Mouse (Mus musculus) neural tube, embryonic 12.5 days (tissue): Measurements from ENCODE around the gene Gadd45g. TPM values are rescaled to one million over a fixed set of nuclear protein-coding genes. Genes with fewer than 3 reads are reported as not detected.
"Not testable (repeated sequence)": the region's sequence is repeated elsewhere in the genome, so short reads cannot be mapped to it uniquely, and the experiment has no call there.

Experiments used
- ATAC-seq: fragments of 200-750 bp; cut with Nextera tagmentation; 2 replicates; pipeline ENCODE4 v1.8.0; 2017; ENCODE audit warnings: low read depth, mild to moderate bottlenecking, moderate TSS enrichment, moderate library complexity; ENCODE audit not compliant: low FRiP score
- H3K27ac ChIP-seq: fragments of 300-500 bp; sonication (generic); 2 replicates; pipeline ENCODE4 v1.5.1; 2016
- H3K27me3 ChIP-seq: fragments of 300-500 bp; sonication (generic); replicated peaks from 2 replicates; pipeline ENCODE4 v1.6.1; 2016; ENCODE audit warnings: mild to moderate bottlenecking
- H3K36me3 ChIP-seq: fragments of 300-500 bp; sonication (generic); 2 replicates; pipeline ENCODE4 v1.6.1; 2016; ENCODE audit warnings: mild to moderate bottlenecking
- H3K4me1 ChIP-seq: fragments of 300-500 bp; sonication (generic); 2 replicates; pipeline ENCODE4 v1.6.1; 2016
- H3K4me2 ChIP-seq: fragments of 300-500 bp; sonication (generic); replicated peaks from 2 replicates; pipeline ENCODE4 v1.6.1; 2016; ENCODE audit warnings: mild to moderate bottlenecking
- H3K4me3 ChIP-seq: fragments of 300-500 bp; sonication (generic); 2 replicates; pipeline ENCODE4 v1.5.1; 2016
- H3K9ac ChIP-seq: fragments of 300-500 bp; sonication (generic); 2 replicates; pipeline ENCODE4 v1.6.1; 2016; ENCODE audit warnings: mild to moderate bottlenecking
- H3K9me3 ChIP-seq: fragments of 300-500 bp; sonication (generic); 2 replicates; pipeline ENCODE4 v1.6.1; 2016; ENCODE audit warnings: mild to moderate bottlenecking
- WGBS: fragments of 180-500 bp; shearing (Covaris S2); methylation state at CpG from one replicate; pipeline ENCODE4 v1.1.7; 2016; 5-methylcytosine and 5-hydroxymethylcytosine counted together
- polyA plus RNA-seq: library from polyadenylated mRNA; unstranded; fragments of >200 nt; fragmentation: Nextera tagmentation; extraction: Ambion mirVana; gene quantifications from 2 replicates; pipeline ENCODE4 v1.2.1, GENCODE M21; 2016

The Gadd45g gene
- polyA plus RNA-seq, 1 experiment from 2014 or later, result 261 TPM

DNA sequence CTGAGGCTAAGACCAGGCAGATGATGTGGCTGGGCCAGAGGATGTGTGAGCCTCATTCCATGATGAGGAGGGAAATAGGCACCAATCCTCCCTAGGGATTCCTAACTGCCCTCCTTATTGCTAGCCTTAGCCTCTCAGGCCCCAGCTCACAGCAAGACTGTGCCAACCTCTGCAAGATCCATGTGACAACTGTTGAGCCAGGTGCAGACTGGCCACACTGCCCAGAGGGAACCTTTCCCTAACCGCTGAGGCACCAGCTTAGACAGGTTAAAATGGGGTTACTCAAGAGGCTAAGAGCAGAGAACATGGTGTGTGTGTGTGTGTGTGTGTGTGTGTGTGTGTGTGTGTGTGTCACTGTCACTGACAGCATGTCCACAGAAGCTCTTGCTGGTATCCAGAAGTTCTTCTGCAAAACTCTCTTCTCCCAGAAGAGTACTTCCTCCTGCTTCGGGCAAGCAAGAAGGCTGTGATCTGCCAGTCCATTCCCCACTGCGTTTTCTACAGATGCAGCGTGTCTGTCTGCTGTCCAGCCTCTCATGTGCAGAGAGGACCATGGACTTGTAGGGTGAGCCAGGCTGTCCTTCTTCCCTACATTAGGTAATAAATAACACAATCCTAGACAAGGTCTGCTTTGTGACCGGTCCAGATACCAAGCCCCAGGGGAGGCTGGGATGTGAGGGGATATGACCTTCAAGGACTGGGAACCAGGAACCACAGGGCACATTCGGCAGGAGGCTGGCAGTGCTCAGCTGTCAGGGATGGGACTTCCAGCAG lies 28.1 kb upstream of the Gadd45g start:
- no peak overlapping the region for H3K4me3 ChIP-seq
- H3K27ac ChIP-seq, result no peak overlapping the region
- H3K36me3 ChIP-seq, result no peaks in the 10 kb centered on the region
- ATAC-seq, result no peak
- H3K9me3 ChIP-seq, result no peaks in the 10 kb centered on the region
- no peak overlapping the region for H3K9ac ChIP-seq
- H3K4me1 ChIP-seq, result peaks cover 9% of the 10 kb centered on the region
- H3K27me3 ChIP-seq, result no peaks in the 10 kb centered on the region
- H3K4me2 ChIP-seq, result no peak overlapping the region
- WGBS, result 69% methylated on average over 6 of the region's 6 CpGs

DNA sequence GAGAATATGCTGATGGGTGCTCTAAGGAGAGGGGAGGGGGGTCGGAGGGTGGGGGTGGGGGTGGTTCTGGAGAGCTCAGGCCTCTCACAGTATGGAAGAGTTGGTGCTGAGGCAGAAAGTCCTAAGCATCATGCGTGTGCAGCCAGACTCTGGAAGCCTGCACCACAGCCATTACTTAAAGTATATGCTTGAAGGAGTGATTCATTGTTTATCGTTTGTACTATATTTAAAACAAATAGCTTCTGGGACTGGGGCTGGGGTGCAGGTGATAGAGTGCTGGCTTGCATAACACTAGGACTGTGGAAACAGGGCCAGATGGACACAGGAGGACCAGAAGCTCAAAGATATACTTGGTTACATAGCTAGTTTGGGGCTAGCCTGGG lies 27.5 kb upstream of the Gadd45g start:
- ATAC-seq, result no peak
- Histone ChIP-seq H3K27me3 (no peaks in the 10 kb centered on the region), H3K9me3 (no peaks in the 10 kb centered on the region), H3K4me1 (peaks cover 3% of the 10 kb centered on the region), H3K36me3 (no peaks in the 10 kb centered on the region), H3K4me3 (no peak overlapping the region), H3K4me2 (no peak overlapping the region), H3K27ac (no peak overlapping the region), H3K9ac (no peak overlapping the region)
- WGBS, result 80% methylated on average over 3 of the region's 3 CpGs

DNA sequence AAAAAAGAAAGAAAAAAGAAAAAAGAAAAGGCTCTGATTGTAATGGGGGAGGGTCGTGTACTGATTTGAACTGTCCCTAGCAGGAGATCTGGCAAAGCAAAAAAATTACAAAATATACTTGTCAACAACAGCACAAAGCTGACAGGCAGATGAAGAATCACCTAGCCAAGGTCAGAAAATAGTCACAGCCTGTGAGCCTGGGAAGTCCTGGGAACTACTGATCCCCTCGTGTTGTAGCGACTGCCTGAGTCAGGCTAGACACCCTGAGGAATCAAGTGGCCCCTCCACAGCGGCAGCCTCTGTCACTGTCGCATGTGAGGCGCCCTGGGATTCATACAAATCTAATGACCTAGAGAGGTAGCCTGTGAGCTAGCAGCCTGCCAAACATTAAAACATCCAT lies 27.1 kb upstream of the Gadd45g start:
- no peaks in the 10 kb centered on the region for H3K27me3 ChIP-seq
- ATAC-seq, result no peak
- H3K36me3 ChIP-seq, result no peaks in the 10 kb centered on the region
- H3K4me2 ChIP-seq, result no peak overlapping the region
- H3K4me1 ChIP-seq, result peaks cover 3% of the 10 kb centered on the region; the same call in 1 of the 2 replicates
- no peaks in the 10 kb centered on the region for H3K9me3 ChIP-seq
- no peak overlapping the region for H3K4me3 ChIP-seq
- WGBS, result 76% methylated on average over 6 of the region's 6 CpGs
- no peak overlapping the region for H3K9ac ChIP-seq
- no peak overlapping the region for H3K27ac ChIP-seq

DNA sequence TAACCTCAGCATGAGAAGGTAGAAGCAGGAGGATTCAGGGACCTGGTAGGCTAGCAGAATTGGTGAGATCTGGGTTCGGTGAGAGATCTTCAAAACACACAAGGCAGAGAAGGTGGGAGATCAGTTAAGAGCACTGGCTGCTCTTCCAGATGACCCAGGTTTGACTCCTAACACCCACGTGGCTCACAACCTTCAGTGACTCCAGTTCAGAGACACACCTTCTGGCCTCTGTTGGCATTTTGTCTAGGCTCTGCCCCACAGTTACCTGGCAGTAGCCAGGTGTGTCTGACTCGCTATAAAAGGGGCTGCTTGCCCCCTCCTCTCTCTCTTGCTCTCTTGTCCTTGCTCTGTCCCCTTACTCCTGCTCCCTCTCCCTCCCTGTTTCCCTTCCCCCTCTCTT lies 24.5 kb upstream of the Gadd45g start:
- Histone ChIP-seq H3K27ac (no peak overlapping the region), H3K27me3 (no peaks in the 10 kb centered on the region; the same call in 1 of the 2 replicates), H3K36me3 (no peaks in the 10 kb centered on the region), H3K9me3 (no peaks in the 10 kb centered on the region), H3K4me3 (no peak overlapping the region), H3K4me1 (no peaks in the 10 kb centered on the region), H3K4me2 (no peak overlapping the region), H3K9ac (no peak overlapping the region)
- no peak for ATAC-seq
- 59% methylated on average over 3 of the region's 3 CpGs for WGBS

DNA sequence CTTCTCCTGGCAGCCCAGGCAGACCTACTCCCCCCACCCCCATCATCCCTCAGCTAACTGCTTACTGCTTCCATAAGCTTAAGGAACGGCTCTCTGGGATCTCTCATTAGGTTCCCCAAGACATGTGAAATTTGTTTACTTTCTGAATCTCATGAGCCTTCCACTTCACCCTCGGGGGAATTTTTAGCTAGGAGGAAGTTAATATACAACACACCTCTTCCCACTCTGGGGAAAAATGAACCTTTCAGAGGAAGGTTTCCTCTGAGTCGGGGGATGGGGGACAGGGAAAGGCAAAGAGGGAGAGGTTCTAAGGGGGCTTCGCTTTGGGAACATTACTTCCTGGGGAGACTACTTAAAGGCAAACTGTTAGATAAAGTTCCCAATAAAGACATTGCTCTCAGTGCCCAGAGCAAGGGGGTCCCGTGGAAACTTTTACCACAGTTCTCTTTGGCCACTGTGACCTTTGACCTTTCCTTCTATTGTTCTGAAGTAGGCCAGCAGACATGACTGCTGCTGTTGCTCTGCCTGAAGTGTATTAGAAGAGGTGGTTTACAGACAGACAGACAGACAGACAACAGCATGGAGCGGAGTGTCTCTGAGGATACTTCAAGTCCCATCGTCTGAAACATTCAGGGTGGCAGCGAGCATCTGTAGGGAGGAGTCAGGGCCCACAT lies 22.5 kb upstream of the Gadd45g start:
- ATAC-seq, result no peak
- 25% methylated on average over 8 of the region's 8 CpGs for WGBS
- H3K9me3 ChIP-seq, result no peaks in the 10 kb centered on the region
- no peaks in the 10 kb centered on the region for H3K36me3 ChIP-seq
- H3K4me2 ChIP-seq, result no peak overlapping the region
- no peaks in the 10 kb centered on the region; the same call in 1 of the 2 replicates for H3K27me3 ChIP-seq
- no peak overlapping the region for H3K4me3 ChIP-seq
- H3K27ac ChIP-seq, result no peak overlapping the region
- H3K9ac ChIP-seq, result no peak overlapping the region
- H3K4me1 ChIP-seq, result no peaks in the 10 kb centered on the region

DNA sequence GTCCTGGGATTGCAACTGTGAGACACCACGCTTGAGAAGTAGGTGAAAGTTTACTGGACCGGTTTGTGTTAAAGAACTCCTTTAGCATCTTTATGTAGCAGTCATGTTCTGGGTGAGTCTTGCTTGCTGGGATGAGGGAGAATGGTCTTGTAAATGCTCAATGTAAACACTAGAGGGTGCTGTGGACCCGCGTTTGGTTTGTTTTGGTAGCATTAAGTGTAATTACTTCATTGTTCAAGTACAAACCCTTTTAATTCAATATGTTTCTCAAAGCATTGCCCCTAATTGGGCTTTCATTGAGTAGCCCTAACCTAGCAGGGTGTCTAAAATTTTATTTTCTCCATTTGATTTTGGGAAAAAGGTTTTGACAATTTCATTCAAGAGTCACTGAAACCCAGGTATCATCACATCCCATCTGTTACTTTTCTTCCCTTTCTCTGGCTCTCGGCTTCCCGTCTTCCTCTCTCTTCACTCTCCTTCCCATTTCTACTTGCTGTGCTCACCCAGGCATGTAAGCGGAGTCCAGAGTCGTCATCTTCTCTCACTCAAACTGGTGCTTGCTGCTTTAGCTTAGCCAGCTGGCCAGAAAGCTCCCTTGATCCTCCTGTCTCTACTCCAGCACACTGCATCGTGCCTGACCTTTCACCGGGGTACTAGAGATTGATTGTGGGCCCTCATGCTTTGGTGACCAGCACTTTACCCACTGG lies 15.6 kb upstream of the Gadd45g start:
- Histone ChIP-seq H3K36me3 (no peaks in the 10 kb centered on the region), H3K27me3 (no peaks in the 10 kb centered on the region; the same call in 1 of the 2 replicates), H3K4me2 (no peak overlapping the region), H3K4me1 (peaks cover 7% of the 10 kb centered on the region), H3K9ac (no peak overlapping the region), H3K9me3 (no peaks in the 10 kb centered on the region), H3K27ac (no peak overlapping the region), H3K4me3 (no peak overlapping the region)
- ATAC-seq, result no peak
- WGBS, result 31% methylated on average over 10 of the region's 10 CpGs

DNA sequence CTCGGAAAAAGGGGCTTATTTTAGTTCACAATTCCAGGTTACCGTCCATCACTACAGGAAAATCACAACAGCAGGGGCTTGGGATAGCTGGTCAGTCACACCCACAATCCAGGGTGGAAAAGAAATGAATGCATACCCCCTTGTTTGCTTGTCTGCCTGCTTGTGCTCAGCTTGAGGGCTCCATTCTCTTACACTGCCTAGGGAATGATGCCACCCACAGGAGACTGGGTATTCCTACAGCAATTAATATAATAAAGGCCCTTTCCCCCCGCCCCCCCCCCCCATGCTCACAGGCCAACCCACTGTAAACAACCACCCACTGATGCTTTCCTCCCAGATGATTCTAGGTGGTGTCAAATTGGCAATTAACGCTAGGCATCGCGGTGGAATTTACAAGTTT lies 14.0 kb upstream of the Gadd45g start:
- WGBS, result 88% methylated on average over 6 of the region's 6 CpGs
- 0 out of 2 replicates have a peak, but pooled peaks cover 5% of the 10 kb centered on the region for H3K27me3 ChIP-seq
- H3K27ac ChIP-seq, result no peak overlapping the region
- H3K36me3 ChIP-seq, result no peaks in the 10 kb centered on the region
- no peak for ATAC-seq
- no peak overlapping the region for H3K9ac ChIP-seq
- no peak overlapping the region for H3K4me2 ChIP-seq
- H3K9me3 ChIP-seq, result no peaks in the 10 kb centered on the region
- peaks cover 7% of the 10 kb centered on the region for H3K4me1 ChIP-seq
- H3K4me3 ChIP-seq, result no peak overlapping the region

DNA sequence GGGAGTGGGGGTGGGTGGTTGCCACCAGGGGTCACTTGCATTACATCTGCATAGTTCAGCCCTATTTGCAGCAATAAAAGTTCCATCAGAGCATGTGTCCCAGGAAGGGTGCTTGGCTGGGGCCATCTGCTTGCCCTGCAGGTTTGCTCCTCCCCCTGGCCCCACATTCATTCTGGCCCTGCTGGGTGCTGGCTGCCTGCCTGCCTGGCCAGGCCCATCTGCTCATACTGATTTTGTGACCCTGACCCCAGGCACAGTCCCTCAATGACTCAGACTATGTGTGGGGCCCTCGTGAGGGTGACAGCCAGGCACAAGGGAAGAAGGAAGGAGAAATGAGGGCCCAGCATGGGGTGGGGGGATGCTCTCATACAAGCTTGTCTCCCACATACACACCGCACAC lies 12.9 kb upstream of the Gadd45g start:
- ATAC-seq, result peak; percentile 72
- 25% methylated on average over 2 of the region's 2 CpGs for WGBS
- Histone ChIP-seq H3K9ac (no peak overlapping the region), H3K36me3 (no peaks in the 10 kb centered on the region), H3K27me3 (peaks cover 11% of the 10 kb centered on the region), H3K4me3 (no peak overlapping the region), H3K27ac (no peak overlapping the region), H3K4me2 (no peak overlapping the region), H3K9me3 (no peaks in the 10 kb centered on the region), H3K4me1 (peaks cover 7% of the 10 kb centered on the region)

DNA sequence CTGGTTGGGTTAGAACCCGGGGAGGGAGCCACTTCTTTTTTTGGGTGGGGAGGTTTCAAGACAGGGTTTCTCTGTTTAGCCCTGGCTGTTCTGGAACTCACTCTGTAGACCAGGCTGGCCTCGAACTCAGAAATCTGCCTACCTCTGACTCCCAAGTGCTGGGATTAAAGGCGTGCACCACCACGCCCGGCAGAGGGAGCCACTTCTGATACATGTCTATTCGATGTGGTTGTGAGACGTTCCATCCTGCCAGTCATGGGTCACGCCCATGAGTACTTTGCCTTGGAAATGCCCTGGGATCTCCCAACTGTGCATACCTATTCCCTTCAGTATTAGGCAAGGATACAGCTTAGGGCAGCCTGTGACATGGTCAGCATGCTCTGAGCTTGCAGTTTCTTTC lies 12.5 kb upstream of the Gadd45g start:
- not testable (repeated sequence) for H3K27ac ChIP-seq, H3K36me3 ChIP-seq, H3K9ac ChIP-seq, H3K4me1 ChIP-seq, H3K9me3 ChIP-seq, H3K4me3 ChIP-seq, H3K4me2 ChIP-seq
- peaks cover 14% of the 10 kb centered on the region for H3K27me3 ChIP-seq
- 58% methylated on average over 8 of the region's 8 CpGs for WGBS
- 0 out of 2 replicates have a peak, but pooled peaks have one; percentile 25 for ATAC-seq

DNA sequence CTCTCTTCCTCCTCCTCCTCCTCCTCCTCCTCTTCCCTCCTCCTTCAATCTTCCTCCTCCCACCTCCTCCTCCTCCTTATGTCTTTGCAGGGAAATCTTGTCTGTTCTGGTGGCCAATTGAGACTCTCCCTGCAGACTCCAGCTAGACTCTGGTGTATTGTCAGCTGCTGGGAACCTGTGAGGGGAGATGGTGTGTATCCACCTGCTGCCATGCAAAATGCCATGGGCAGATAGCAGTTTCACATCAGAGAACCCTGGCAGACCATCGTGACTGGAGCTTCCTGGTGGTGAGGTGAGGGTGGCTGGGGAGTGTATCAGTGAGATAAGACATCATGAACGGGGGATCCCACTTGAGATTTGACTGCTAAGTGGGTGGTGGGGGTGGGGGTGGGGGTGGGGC lies 12.0 kb upstream of the Gadd45g start:
- Histone ChIP-seq H3K27ac (no peak overlapping the region), H3K4me2 (no peak overlapping the region), H3K4me3 (no peak overlapping the region), H3K36me3 (no peaks in the 10 kb centered on the region), H3K9me3 (no peaks in the 10 kb centered on the region), H3K4me1 (peaks cover 7% of the 10 kb centered on the region), H3K27me3 (peaks cover 19% of the 10 kb centered on the region), H3K9ac (no peak overlapping the region)
- 66% methylated on average over 2 of the region's 2 CpGs for WGBS
- ATAC-seq, result no peak

DNA sequence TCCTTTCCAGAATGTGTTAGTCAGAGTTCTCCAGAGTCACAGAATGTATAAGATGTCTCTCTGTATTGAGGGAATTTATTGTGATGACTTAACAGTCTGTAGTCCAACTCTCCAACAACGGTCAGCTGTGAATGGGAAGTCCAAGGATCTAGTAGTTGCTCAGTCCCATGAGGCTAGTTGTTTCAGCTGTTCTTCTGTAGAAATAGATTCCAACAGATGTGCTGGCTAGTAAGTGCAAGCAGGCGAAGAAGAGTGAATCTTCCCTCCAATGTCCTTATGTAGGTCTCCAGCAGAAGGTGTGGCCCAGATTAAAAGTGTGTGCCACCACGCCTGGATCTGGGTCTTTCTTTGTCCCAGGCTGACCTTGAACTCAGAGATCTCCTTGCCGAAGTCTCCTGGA lies 11.3 kb upstream of the Gadd45g start:
- ATAC-seq, H3K4me3 ChIP-seq, H3K27ac ChIP-seq, H3K4me2 ChIP-seq, H3K36me3 ChIP-seq, H3K9me3 ChIP-seq, H3K9ac ChIP-seq, H3K4me1 ChIP-seq: not testable (repeated sequence)
- H3K27me3 ChIP-seq, result peaks cover 19% of the 10 kb centered on the region
- 77% methylated on average over 4 of the region's 4 CpGs for WGBS

DNA sequence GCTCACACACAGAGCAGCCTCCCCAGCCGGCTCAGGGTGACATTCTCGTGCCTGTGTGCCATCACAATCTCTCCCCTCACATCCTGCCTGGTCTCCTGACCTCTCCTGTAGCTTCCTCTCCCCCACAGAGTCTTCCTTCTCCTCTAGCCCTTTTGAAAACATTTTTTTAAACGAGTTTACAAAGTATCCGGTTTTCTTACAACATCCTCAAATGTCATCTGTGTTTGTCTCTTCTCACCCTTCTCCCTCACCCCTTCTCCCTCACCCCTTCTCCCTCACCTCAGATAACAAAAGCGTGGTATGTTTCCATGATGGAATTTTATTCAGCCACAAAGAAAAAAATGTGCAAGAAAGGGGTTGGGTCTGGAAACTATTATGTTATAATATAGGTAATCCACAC lies 9.1 kb upstream of the Gadd45g start:
- Histone ChIP-seq H3K4me3 (no peak overlapping the region), H3K27me3 (peaks cover 40% of the 10 kb centered on the region), H3K9me3 (no peaks in the 10 kb centered on the region), H3K27ac (no peak overlapping the region), H3K9ac (no peak overlapping the region), H3K36me3 (no peaks in the 10 kb centered on the region), H3K4me2 (no peak overlapping the region), H3K4me1 (peaks cover 20% of the 10 kb centered on the region)
- no peak for ATAC-seq
- WGBS, result 59% methylated on average over 5 of the region's 5 CpGs
